Mouse (Mus musculus) cerebellum, postnatal 14 days (tissue): Measurements from ENCODE around the gene Akap8l.
A peak's percentile ranks its signal among the peaks of the same experiment; 100 is the strongest.

Experiments used
- DNase-seq, 2 experiments: peaks; one replicate each; pipeline ENCODE4 v3.0.0; 2021; ENCODE audit warnings: mixed read lengths in 2 of 2

The Akap8l gene

DNA sequence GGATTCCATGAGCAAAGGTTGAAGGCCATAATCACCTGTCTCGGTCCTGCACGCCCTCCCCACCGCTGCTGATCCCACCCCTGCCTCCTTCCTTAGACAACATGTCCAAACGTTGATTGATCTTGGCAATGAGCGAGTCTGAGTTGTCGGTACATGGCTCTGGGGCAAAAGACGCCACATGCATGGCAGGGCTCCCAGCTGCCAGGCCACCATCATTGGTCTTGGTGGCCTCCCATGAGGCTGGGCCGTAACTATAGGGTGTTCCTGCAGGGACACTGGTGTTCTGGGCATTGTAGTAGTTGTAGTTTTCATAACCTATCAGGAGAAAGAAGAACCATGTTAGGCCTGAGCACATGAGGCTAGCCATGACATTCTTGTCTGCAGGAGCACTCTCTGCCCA, 33.4 kb downstream of the Akap8l start:
- no peak for DNase-seq

DNA sequence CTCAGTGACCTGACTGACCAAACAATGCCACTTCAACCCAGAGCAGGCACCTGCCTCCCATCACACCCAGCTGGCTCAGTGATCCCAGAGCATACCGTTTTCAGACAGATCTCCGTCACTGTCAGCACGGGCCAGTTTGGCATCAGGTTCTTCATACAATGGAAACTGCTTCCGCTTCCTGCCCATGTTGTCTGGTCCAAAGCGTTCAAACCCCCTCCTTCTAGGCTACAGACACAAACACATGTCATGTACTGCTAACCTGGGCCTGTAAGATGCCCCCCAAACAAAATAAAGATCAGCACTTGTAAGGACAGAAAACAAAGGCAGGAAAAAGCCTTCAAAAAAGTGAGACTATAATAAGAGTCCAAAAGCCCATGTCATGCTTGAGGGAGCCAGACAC, 34.8 kb downstream of the Akap8l start:
- no peak for DNase-seq

DNA sequence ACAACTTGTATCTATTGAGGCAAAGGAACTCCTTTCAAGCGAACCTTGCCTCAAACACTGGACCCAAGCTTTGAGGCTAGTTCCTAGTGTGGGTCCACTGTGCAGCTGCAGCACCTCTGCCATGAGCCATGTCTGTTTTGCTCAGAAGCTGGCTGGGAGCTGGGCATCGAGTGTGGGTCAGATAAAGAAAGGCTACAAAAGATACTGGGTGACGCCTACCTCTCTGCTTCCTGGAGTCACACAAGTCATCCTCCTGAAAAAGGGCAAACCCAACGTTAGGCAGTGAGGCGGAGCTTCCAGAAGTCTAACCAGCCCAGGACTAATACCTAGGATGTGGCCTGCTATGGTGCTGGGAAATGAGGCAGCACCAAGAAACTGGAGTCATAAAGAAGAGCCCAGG, 36.5 kb downstream of the Akap8l start:
- no peak for DNase-seq

DNA sequence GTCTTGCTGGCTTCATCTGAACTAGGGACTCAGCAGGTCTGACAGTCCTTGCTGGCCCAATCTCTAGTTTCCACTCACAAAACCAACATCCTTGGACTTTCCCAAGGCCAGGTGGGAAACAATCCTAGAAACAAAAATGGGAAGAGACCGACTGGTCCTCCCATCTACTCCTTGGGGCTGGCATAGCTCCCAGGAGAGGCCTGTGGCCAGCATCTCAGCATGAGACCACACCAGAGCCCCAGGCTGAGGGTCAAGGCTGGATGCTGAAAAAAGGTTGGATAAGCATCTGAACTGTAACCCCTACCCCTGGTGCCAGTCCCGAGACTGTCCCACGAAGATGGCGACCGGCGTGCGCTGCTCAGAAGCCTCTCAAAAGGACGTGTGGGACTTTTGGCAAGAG, 37.6 kb downstream of the Akap8l start:
- peak; percentile 58 to 69 for DNase-seq

DNA sequence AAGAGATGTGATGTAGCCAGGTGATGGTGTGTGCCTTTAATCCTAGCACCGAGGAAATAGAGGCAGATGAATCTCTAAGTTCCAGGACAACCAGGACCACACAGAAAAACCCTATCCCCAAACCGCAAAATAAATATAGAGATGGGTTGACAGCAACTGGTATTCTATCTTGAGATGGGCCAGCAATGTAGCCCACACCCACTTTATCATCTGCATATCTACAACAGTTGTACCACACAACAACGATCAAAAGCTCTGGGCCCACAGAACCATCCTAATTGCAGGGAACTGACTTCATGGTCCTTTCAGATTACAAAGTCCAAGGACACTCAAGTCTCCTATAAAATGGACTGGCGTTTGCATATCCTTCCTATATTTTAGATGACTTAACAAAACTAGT, 42.4 kb downstream of the Akap8l start:
- no peak for DNase-seq

DNA sequence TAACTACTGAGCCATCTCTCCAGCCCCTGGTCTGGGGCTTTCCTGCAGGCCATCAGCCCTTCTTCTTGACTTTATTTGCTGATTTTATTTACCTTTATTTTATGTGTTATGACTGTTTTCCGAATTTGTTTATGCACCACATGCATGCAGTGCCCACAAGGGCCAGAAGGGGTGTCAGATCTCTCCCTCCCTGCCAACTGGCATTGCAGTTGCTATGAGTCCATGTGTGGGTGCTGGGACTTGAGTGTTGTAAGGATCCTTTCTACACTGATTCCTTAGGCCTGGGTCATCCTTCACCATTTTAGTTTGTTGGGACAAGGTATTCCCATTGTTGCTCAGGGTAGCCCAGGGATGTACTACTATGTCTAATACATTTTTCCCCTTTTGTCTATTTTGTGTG, 52.3 kb downstream of the Akap8l start:
- DNase-seq: no peak

DNA sequence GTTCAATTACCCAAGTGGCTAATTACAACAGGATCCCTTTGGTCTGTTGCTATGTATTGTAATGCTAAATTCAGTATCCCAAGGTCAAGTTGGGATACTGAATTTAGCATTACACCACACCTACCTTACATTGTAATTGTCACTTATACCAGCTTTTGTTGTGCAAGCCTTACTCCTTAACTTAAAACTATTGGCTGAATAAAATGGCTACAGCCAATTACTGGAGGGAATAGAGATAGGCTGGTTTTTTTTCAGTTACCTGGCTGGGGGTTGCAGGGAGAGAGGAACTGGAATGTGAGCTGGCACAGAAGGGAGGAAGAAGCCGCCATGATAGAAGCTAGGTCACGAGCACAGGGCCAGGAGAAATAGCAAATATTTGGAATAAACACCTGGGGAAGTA, 54.5 kb downstream of the Akap8l start:
- no peak for DNase-seq

DNA sequence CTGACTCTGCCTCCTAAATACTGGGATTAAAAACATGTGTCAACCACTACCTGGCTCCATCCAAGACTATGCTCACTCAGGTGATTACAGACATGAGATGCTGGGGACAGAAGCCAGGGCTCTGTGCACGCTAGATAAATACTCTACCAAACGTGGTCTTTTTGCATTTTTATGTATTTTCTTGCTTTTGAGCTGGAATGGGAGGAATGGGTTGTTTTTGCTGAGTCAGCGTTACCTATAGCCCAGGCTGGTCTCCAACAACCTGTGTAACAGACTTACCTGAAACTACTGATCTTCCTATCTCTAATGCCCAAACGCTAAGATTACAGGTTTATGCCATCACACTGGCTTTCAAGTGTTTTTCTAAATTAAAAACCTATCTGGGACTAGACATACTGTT, 55.2 kb downstream of the Akap8l start:
- DNase-seq: no peak

DNA sequence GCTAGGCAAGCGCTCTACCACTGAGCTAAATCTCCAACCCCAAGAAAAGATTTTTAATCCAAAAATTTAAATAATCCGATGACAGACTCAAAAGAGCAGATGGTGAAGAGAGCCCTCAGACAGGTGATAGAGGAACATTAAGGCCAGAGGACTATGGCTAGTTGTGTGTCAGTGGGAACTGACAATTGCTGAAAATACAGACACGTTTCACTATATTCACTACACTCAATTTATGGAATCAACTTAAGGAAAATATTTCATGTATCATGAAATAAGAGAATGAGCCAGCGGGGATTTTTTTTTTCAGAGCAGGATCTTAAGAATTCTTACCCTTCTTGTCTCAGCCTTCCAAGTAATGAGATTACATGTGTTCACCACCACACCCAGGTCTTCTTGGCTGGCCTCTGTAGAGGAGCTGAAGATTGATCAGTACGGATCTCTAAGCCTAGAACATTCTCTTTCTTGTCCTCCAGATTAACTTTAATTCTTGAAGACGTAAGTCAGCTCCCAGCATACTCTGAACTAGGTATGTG, 65.2 kb downstream of the Akap8l start:
- DNase-seq: no peak

DNA sequence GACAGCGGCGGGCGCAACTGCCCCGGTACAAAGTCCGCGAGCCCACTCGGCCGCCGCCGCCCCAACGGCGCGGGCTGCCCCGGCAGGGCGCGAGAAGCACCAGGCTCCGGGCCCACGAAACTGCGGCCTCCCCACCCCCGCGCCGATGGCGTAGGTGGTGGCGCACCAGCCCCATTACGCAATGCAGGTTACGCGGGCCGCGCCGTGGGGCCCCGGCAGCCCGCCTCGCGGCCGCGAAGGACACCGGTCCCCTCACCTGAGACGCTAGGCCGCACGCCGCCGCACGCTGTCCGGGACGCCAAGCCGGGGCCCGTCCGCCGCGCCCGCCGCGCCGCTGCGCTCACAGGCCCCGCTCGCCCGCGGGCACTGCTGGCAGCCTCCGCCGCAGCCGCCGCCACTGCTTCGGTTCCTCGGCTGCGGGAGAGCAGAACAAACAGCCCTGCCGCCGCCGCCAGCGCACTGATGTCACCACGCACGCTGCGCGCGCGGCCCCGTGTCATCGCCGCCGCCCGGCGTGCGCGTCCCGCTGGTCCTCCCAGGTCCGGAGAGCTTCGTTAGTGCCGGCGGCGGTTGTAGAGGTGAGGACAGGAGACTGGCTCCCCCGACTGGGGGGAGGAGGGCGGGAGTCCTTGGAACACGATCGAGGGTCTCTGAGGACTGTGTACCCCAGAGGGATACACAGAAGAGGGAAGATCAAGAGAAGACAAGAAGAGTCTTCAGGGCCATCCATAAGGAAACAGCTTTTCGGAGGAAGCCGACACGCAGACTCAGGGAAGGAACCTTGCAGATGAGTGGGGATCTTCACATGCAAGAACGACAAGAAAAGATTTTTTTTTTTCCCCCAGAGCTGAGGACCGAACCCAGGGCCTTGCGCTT, 65.9 kb downstream of the Akap8l start, which contains the start of gene Brd4:
Gene Brd4, minus strand, starts transcription at position 461 of the 876 bp plus-strand sequence.
- peak; percentile 92 to 96 for DNase-seq

DNA sequence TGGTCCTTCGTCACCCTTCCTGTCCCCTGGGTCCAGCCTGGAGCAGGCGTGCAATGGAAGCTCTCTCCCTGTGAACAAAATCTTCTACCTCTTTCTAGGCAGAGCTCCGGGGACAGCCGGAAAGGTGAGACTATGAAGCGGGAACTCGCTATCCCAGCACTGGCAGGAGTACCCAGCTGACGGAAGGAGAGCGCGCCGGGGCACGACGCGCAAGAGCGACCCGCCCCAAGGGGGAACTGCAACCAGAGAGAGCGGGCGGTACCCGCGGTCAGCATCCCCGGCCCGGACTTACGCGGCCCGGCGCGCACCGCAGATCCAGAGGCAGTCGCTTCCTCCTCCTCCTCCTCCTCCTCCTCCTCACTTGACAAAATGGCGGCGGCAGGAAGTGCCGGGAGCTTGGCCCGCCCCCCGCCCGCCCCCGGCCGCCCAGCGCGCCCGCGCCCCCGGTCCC, 66.6 kb downstream of the Akap8l start:
- peak; percentile 54 to 64 for DNase-seq

DNA sequence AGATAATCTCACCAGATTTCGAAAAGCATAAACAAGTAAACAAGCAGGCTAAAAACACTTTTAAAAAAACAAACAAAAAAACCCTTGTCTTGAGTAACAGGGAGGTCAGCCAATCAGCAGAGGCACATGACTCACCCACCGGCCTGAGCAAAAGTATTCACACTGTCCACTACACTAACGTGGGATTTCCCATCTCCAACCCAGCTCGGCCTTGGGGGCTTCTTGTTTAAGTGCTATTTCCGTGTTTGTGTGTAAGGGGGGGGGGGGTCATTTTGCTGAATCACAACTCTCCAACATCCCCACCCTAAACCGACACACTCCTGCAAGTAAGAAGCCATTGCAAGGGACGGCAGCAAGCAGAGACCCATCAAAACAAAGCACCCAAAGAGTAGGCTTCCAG, 67.1 kb downstream of the Akap8l start:
- DNase-seq: peak in 1 of 2 experiments; percentile 28

DNA sequence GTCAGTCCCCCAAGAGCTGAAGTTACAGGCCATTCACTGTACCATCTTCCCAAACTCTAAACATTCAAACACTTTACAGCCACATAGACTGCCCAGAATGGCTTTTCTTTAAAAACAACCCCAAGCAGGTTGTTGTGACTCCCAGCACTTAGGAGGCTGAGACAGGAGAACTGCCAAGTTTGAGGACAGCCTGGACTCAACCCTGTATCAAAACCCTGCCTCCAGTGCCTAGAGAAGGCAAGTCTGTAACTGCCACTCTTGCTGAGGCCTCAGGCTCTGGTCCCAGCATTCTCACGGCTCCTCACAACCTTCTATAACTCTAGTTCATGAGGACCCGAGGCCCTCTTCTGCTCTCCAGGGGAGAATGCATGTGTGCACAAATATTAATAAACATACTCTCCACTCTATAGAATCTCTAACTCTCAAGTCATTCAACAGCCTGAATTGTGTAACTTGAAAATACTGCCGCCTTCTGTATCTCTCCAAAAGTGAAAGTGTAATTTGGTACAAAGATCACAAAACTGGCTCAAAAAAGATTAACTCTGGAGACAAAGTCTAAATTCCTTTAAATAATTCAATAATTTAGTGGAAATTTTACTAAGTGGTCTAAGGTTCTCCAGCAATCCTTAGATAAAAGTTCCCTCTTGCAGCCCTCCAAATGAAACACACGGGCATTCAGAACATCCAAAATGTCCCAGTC, 68.6 kb downstream of the Akap8l start:
- DNase-seq: no peak

DNA sequence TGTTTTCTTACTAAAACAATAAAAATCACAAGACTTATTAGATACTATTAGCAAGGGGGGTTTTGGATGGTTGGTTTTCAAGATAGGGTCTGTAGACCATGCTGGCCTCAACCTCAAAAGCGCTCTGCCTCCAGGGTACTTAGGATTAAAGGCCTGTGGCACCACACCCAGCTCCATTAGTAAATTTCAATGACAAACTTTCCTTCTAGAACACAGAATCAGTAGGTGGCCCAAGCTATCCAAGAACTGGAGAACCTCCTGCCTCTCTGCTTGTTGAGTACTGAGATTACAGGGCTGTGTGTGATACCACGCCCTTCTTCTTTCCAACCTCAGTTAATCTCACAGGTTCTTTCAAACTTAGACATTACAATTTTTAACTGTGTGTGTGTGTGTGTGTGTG, 69.3 kb downstream of the Akap8l start:
- DNase-seq: no peak

DNA sequence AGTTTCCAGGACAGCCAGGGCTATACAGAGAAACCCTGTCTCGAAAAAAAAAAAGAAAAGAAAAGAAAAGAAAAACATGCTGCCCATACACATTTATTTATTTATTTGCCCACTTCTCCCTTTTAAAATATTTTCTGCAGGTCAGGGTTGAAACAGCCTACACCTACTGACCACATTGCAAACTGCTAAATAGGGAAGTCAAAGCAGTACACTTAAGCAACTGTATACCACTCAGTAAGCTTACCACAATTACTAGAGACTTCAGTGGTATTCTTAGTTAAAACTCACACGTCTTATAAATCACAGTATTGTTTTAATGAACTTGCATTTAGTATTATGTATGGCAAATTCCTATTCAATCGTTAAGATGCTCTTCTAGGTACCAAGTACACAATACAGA, 69.8 kb downstream of the Akap8l start:
- no peak for DNase-seq

DNA sequence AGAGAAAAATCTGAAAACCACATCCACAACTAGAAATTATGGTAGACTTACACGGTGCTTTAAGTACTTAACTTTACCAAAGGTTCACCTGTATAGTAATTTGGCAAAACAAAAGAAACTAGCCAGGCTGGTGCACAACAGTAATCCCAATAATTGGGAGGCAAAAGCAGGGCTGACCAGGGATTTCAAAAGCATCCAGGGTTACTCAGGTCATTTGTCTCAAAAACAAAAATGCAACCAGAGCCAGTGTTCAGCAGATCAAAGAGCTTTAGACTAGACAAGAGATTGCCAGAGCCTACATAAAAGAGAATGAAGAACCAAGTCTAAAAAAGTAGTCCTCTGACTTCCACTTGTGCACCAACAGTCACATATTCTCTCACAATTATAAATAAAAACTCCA, 73.2 kb downstream of the Akap8l start:
- no peak for DNase-seq

DNA sequence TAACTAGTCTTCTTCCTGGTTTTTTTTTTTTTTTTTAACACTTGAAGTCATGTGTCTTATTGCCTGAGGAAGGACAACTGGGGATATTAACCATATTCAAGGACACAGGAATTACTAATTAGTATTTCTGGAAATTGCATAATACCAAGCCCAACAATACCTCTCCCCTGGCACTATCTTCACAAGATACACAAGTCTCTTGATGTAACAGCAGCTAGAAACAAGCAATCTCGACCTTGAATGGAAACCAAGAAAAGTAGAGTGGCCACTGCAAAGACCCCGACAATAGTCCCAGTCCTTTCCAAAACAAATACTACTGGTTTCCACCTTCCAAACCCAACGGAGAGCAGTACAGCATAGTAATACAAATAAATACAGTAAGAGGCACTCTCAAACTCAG, 74.8 kb downstream of the Akap8l start:
- DNase-seq: no peak
